Mouse (Mus musculus) bone marrow, adult 2 months (tissue): ENCODE results near the gene Alyref. TPM values are rescaled to one million over a fixed set of nuclear protein-coding genes. Genes with fewer than 3 reads are reported as not detected.

ENCODE experiments used
- H3K27ac ChIP-seq: fragments of 200-500 bp; 2 replicates; pipeline ENCODE4 v1.5.1; 2012; ENCODE audit warnings: low read depth, mild to moderate bottlenecking, control low read depth, inconsistent platforms, low read length; ENCODE audit not compliant: control insufficient read depth, poor library complexity, insufficient read depth
- H3K4me1 ChIP-seq: fragments of 200-500 bp; 2 replicates; pipeline ENCODE4 v1.6.1; 2011; ENCODE audit warnings: low read length; ENCODE audit not compliant: control insufficient read depth, insufficient read depth
- H3K4me3 ChIP-seq: fragments of 200-500 bp; replicated peaks from 2 replicates; pipeline ENCODE3; 2011; ENCODE audit warnings: mild to moderate bottlenecking, low read depth, low read length, control low read depth; ENCODE audit not compliant: control insufficient read depth
- CTCF ChIP-seq: fragments of 200-500 bp; IDR thresholded peaks from 2 replicates; pipeline ENCODE4 v1.5.1; 2011; ENCODE audit warnings: low read length, control low read depth; ENCODE audit not compliant: control insufficient read depth, insufficient read depth
- POLR2A ChIP-seq: fragments of 200-500 bp; IDR thresholded peaks from 2 replicates; pipeline ENCODE4 v1.6.1; 2011; ENCODE audit warnings: low read depth, mild to moderate bottlenecking, control low read depth, low read length, borderline replicate concordance; ENCODE audit not compliant: control insufficient read depth
- WGBS: fragments of 180-500 bp; shearing (Covaris S2); methylation state at CpG from one replicate; pipeline ENCODE4 v1.1.7; 2018; 5-methylcytosine and 5-hydroxymethylcytosine counted together
- polyA plus RNA-seq: library from polyadenylated mRNA; stranded (reverse); fragments of >200 nt; gene quantifications from 2 replicates; pipeline ENCODE4 v1.2.4, GENCODE M21; 2011; ENCODE audit warnings: low replicate concordance; ENCODE audit not compliant: missing spikeins, insufficient read depth, insufficient read length

Gene Alyref
- 165 and 174 TPM in 2 replicates for polyA plus RNA-seq

DNA sequence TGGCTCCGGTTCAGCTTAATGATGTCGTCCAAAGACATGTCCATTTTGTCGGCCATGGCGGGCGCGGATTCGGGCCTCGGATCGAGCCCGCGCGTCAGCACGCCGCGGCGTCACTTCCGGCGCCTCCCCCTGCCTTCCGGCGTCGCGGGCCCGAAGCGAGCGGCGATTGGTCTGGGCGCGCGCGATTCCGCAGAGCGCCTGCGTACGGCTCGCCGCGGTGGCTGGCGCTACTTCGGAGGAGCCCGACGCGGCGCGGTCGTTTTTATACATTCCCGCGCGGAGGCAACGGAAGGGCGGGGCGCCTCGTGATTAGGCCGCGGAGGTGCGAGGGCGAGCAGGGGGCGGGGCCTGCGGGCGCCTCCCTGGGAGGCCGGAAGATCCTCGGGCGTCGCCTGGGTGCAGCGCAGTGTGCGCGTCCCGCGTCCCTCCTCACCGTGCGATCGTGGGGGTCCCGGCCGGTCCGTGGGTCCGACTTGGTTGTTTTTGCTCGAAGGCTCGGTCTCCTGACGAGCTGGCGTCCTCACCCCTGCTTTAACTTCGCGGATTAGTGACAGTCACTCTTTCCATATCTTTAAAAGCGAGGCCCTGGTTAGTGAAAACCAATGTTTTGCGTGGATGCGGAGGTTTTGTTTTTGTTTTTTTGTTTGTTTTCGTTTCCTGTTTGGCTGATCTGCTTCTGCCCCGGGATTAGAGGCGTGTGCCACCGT is at the start of gene Alyref, which contains the start of gene Anapc11:
Alyref (minus strand) TSS at position 83 of the 707 bp plus-strand sequence.
Anapc11 (plus strand) TSS at position 139 of the 707 bp plus-strand sequence.
- WGBS, result 1% methylated on average over 88 of the region's 88 CpGs
- Histone ChIP-seq H3K4me1 (peaks cover 6% of the 10 kb centered on the region), H3K4me3 (peak within 1 kb of the TSS; percentile 95), H3K27ac (peak within 1 kb of the TSS; percentile 95)
- TF ChIP-seq CTCF (no peak), POLR2A (peak; percentile 70; the same call in 1 of the 2 replicates)

- TF ChIP-seq POLR2A (no peak), CTCF (no peak)
- peaks cover 3% of the 10 kb centered on the region; the same call in 1 of the 2 replicates for H3K4me1 ChIP-seq
- H3K4me3 ChIP-seq, result no peak overlapping the region
- H3K27ac ChIP-seq, result peak overlapping the region; percentile 49
- 85% methylated on average over 35 of the region's 35 CpGs for WGBS
These were observed 49.1 kb upstream of the Alyref start for GRCm38 (mm10) chr11:120647047-120647830.

GRCm38 (mm10) chr11:120643601-120643987 is 45.4 kb upstream of the Alyref start, which contains the start of gene Pycr1:
Gene Pycr1 (minus strand): TSS chr11:120643769.
- Histone ChIP-seq H3K4me3 (peak within 1 kb of the TSS; percentile 50), H3K27ac (no peak within 1 kb of the TSS), H3K4me1 (peaks cover 3% of the 10 kb centered on the region; the same call in 1 of the 2 replicates)
- 0% methylated on average over 15 of the region's 15 CpGs for WGBS
- TF ChIP-seq CTCF, result no peak
- TF ChIP-seq POLR2A, result peak; percentile 37; the same call in 1 of the 2 replicates

GRCm38 (mm10) chr11:120642939-120643600 is 44.9 kb upstream of the Alyref start:
- Histone ChIP-seq H3K4me1 (peaks cover 3% of the 10 kb centered on the region; the same call in 1 of the 2 replicates), H3K27ac (no peak overlapping the region), H3K4me3 (peak overlapping the region; percentile 50)
- TF ChIP-seq CTCF (no peak), POLR2A (no peak)
- WGBS, result under 1% methylated on average over 18 of the region's 18 CpGs

DNA sequence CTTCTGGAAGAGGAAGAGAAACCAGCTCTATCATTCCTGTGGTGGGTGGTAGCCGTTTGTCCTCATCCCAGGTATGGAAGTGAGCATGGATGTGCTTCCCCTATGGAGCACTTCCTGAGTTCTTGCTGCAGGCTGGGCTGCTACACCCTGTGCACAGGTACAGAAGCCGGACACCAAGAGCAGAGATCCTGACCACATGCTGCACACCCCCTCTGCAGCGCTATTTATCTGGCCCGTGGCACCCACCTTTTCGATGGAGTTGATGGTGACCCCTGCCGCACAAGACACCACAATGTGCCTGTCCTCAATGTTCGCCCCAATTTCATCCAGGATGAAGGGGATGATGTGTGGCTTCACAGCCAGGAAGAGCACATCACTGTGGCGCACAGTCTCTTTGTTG is 43.7 kb upstream of the Alyref start:
- Histone ChIP-seq H3K4me3 (no peak overlapping the region), H3K4me1 (peaks cover 3% of the 10 kb centered on the region; the same call in 1 of the 2 replicates), H3K27ac (no peak overlapping the region)
- WGBS, result 73% methylated on average over 8 of the region's 8 CpGs
- no peak for TF ChIP-seq POLR2A
- no peak for TF ChIP-seq CTCF

GRCm38 (mm10) chr11:120641255-120641654 is 43.1 kb upstream of the Alyref start:
- no peak overlapping the region for H3K4me3 ChIP-seq
- no peak overlapping the region for H3K27ac ChIP-seq
- TF ChIP-seq POLR2A (no peak), CTCF (no peak)
- WGBS, result 83% methylated on average over 9 of the region's 9 CpGs
- H3K4me1 ChIP-seq, result peaks cover 3% of the 10 kb centered on the region; the same call in 1 of the 2 replicates

DNA sequence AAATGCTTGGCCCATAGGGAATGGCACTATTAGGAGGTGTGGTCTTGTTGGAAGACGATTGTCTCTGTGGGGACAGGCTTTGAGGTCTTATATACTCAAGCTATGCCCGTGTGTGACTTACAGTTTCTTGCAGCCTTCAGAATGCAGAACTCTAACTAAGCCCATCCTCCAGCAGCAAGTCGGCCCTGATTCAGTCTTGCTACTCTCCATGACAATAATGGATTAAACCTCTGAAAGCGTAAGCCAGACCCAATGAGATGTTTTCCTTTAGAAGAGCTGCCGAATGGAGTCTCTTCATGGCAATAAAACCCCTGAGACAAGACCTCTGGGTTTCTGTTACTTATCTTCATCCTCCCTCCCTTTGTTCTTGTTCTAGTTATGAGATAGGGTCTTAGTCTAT is 36.6 kb upstream of the Alyref start:
- WGBS, result 86% methylated on average over 5 of the region's 5 CpGs
- TF ChIP-seq CTCF (no peak), POLR2A (no peak)
- peaks cover 5% of the 10 kb centered on the region; the same call in 1 of the 2 replicates for H3K4me1 ChIP-seq
- no peak overlapping the region for H3K4me3 ChIP-seq
- H3K27ac ChIP-seq, result no peak overlapping the region
